Mouse (Mus musculus): ENCODE data around the gene Necab3. TPM values are rescaled to one million over a fixed set of nuclear protein-coding genes. Genes with fewer than 3 reads are reported as not detected.
A peak's percentile ranks its signal among the peaks of the same experiment; 100 is the strongest.

The Necab3 gene
- polyA plus RNA-seq, 1 experiment from 2014 or later: 3.9 TPM

GRCm38 (mm10) chr2:154586405-154586804, 27.7 kb upstream of the Necab3 start:
- H3K9me3 ChIP-seq: no peaks in the 10 kb centered on the region

GRCm38 (mm10) chr2:154584931-154585601, 26.4 kb upstream of the Necab3 start:
- no peaks in the 10 kb centered on the region for H3K27me3 ChIP-seq (ENCODE audit: poor library complexity, severe bottlenecking)
- H3K4me1 ChIP-seq: peaks cover 15% of the 10 kb centered on the region; the same call in 1 of the 2 replicates
- H3K9me3 ChIP-seq: no peaks in the 10 kb centered on the region
- H3K36me3 ChIP-seq (replicated peaks): no peaks in the 10 kb centered on the region; the same call in 1 of the 2 replicates
- H3K27ac ChIP-seq: peak overlapping the region; percentile 40; the same call in 1 of the 2 replicates
- H3K4me3 ChIP-seq: no peak overlapping the region
- 78% methylated on average over 17 of the region's 17 CpGs for WGBS
- DNase-seq (ENCODE audit: extremely low spot score, low spot score): no peak

More at GRCm38 (mm10) chr2:154586405-154586804, 27.7 kb upstream of the Necab3 start:
- WGBS: 70% methylated on average over 5 of the region's 5 CpGs
- DNase-seq (ENCODE audit: extremely low spot score, low spot score): no peak
- Histone ChIP-seq H3K27me3 (ENCODE audit: poor library complexity, severe bottlenecking) (no peaks in the 10 kb centered on the region), H3K36me3 (replicated peaks) (no peaks in the 10 kb centered on the region; the same call in 1 of the 2 replicates), H3K4me3 (no peak overlapping the region), H3K4me1 (peaks cover 15% of the 10 kb centered on the region; the same call in 1 of the 2 replicates), H3K27ac (no peak overlapping the region)

- no peaks in the 10 kb centered on the region for H3K9me3 ChIP-seq
- peak overlapping the region; percentile 40; the same call in 1 of the 2 replicates for H3K27ac ChIP-seq
- no peak overlapping the region for H3K4me3 ChIP-seq
- 80% methylated on average over 15 of the region's 15 CpGs for WGBS
- H3K36me3 ChIP-seq (replicated peaks): no peaks in the 10 kb centered on the region; the same call in 1 of the 2 replicates
- H3K27me3 ChIP-seq (ENCODE audit: poor library complexity, severe bottlenecking): no peaks in the 10 kb centered on the region
- peaks cover 15% of the 10 kb centered on the region; the same call in 1 of the 2 replicates for H3K4me1 ChIP-seq
- no peak for DNase-seq (ENCODE audit: extremely low spot score, low spot score)
Observed at GRCm38 (mm10) chr2:154583906-154584872, 25.5 kb upstream of the Necab3 start.

- WGBS: 88% methylated on average over 1 of the region's 1 CpGs
- no peaks in the 10 kb centered on the region for H3K9me3 ChIP-seq
- DNase-seq (ENCODE audit: extremely low spot score, low spot score): no peak
- H3K4me3 ChIP-seq: no peak overlapping the region
- H3K4me1 ChIP-seq: peaks cover 31% of the 10 kb centered on the region
- H3K27ac ChIP-seq: no peak overlapping the region
- no peaks in the 10 kb centered on the region for H3K27me3 ChIP-seq (ENCODE audit: poor library complexity, severe bottlenecking)
- no peaks in the 10 kb centered on the region for H3K36me3 ChIP-seq (replicated peaks)
Observed at GRCm38 (mm10) chr2:154581421-154581820, 22.7 kb upstream of the Necab3 start.

- WGBS: 90% methylated on average over 8 of the region's 8 CpGs
- Histone ChIP-seq H3K27ac (peak overlapping the region; percentile 21; the same call in 1 of the 2 replicates), H3K36me3 (replicated peaks) (no peaks in the 10 kb centered on the region)
Observed at GRCm38 (mm10) chr2:154580586-154580985, 21.9 kb upstream of the Necab3 start.

GRCm38 (mm10) chr2:154577744-154578067, 19.0 kb upstream of the Necab3 start:
- WGBS: 68% methylated on average over 6 of the region's 6 CpGs
- no peak for DNase-seq (ENCODE audit: extremely low spot score, low spot score)
- H3K36me3 ChIP-seq (replicated peaks): no peaks in the 10 kb centered on the region
- H3K4me1 ChIP-seq: peaks cover 20% of the 10 kb centered on the region
- no peaks in the 10 kb centered on the region for H3K9me3 ChIP-seq
- H3K27ac ChIP-seq: peak overlapping the region; percentile 83
- no peaks in the 10 kb centered on the region for H3K27me3 ChIP-seq (ENCODE audit: poor library complexity, severe bottlenecking)
- H3K4me3 ChIP-seq: no peak overlapping the region

More at GRCm38 (mm10) chr2:154580586-154580985, 21.9 kb upstream of the Necab3 start:
- no peaks in the 10 kb centered on the region for H3K9me3 ChIP-seq
- H3K27me3 ChIP-seq (ENCODE audit: poor library complexity, severe bottlenecking): no peaks in the 10 kb centered on the region
- DNase-seq (ENCODE audit: extremely low spot score, low spot score): no peak
- H3K4me3 ChIP-seq: no peak overlapping the region
- peaks cover 32% of the 10 kb centered on the region for H3K4me1 ChIP-seq

- Histone ChIP-seq H3K27ac (peak overlapping the region; percentile 83), H3K4me3 (peak overlapping the region; percentile 20; the same call in 1 of the 2 replicates), H3K36me3 (replicated peaks) (no peaks in the 10 kb centered on the region), H3K27me3 (ENCODE audit: poor library complexity, severe bottlenecking) (0 out of 2 replicates have a peak, but pooled peaks cover under 1% of the 10 kb centered on the region), H3K4me1 (peaks cover 20% of the 10 kb centered on the region), H3K9me3 (no peaks in the 10 kb centered on the region)
- peak; percentile 42 for DNase-seq (ENCODE audit: extremely low spot score, low spot score)
- WGBS: 39% methylated on average over 12 of the region's 12 CpGs
Observed at GRCm38 (mm10) chr2:154576876-154577743, 18.4 kb upstream of the Necab3 start.

GRCm38 (mm10) chr2:154574271-154574670, 15.6 kb upstream of the Necab3 start:
- whole genome bisulfite sequencing: 76% methylated on average over 7 of the region's 7 CpGs
- Histone ChIP-seq H3K27me3 (ENCODE audit: poor library complexity, severe bottlenecking) (peaks cover 10% of the 10 kb centered on the region; the same call in 1 of the 2 replicates), H3K4me1 (peaks cover 38% of the 10 kb centered on the region), H3K9me3 (no peaks in the 10 kb centered on the region), H3K36me3 (replicated peaks) (no peaks in the 10 kb centered on the region), H3K27ac (no peak overlapping the region), H3K4me3 (no peak overlapping the region)
- no peak for DNase-seq (ENCODE audit: extremely low spot score, low spot score)

GRCm38 (mm10) chr2:154572996-154573395, 14.3 kb upstream of the Necab3 start:
- Histone ChIP-seq H3K27me3 (ENCODE audit: poor library complexity, severe bottlenecking) (peaks cover 10% of the 10 kb centered on the region; the same call in 1 of the 2 replicates), H3K4me3 (no peak overlapping the region), H3K36me3 (replicated peaks) (peaks cover 1% of the 10 kb centered on the region), H3K4me1 (peaks cover 50% of the 10 kb centered on the region), H3K9me3 (no peaks in the 10 kb centered on the region), H3K27ac (no peak overlapping the region)
- 83% methylated on average over 3 of the region's 3 CpGs for WGBS
- DNase-seq (ENCODE audit: extremely low spot score, low spot score): no peak

- 88% methylated on average over 8 of the region's 8 CpGs for whole genome bisulfite sequencing
- Histone ChIP-seq H3K27me3 (ENCODE audit: poor library complexity, severe bottlenecking) (peaks cover 10% of the 10 kb centered on the region; the same call in 1 of the 2 replicates), H3K9me3 (no peaks in the 10 kb centered on the region), H3K36me3 (replicated peaks) (peaks cover 7% of the 10 kb centered on the region), H3K4me1 (peaks cover 50% of the 10 kb centered on the region), H3K27ac (no peak overlapping the region), H3K4me3 (no peak overlapping the region)
- DNase-seq (ENCODE audit: extremely low spot score, low spot score): no peak
Observed at GRCm38 (mm10) chr2:154571976-154572375, 13.3 kb upstream of the Necab3 start.

GRCm38 (mm10) chr2:154571266-154571665, 12.6 kb upstream of the Necab3 start:
- H3K9me3 ChIP-seq: no peaks in the 10 kb centered on the region
- WGBS: 90% methylated on average over 4 of the region's 4 CpGs
- 0 out of 2 replicates have a peak overlapping the region, but pooled peaks have one; percentile 98 for H3K27ac ChIP-seq
- H3K4me3 ChIP-seq: peak overlapping the region; percentile 88; the same call in 1 of the 2 replicates
- H3K4me1 ChIP-seq: peaks cover 50% of the 10 kb centered on the region
- no peak for DNase-seq (ENCODE audit: extremely low spot score, low spot score)
- H3K36me3 ChIP-seq (replicated peaks): peaks cover 7% of the 10 kb centered on the region
- H3K27me3 ChIP-seq (ENCODE audit: poor library complexity, severe bottlenecking): peaks cover 10% of the 10 kb centered on the region; the same call in 1 of the 2 replicates

GRCm38 (mm10) chr2:154570666-154571065, 12.0 kb upstream of the Necab3 start:
- 86% methylated on average over 4 of the region's 4 CpGs for WGBS
- Histone ChIP-seq H3K9me3 (no peaks in the 10 kb centered on the region), H3K27ac (peak overlapping the region; percentile 98), H3K4me3 (peak overlapping the region; percentile 88; the same call in 1 of the 2 replicates), H3K27me3 (ENCODE audit: poor library complexity, severe bottlenecking) (peaks cover 10% of the 10 kb centered on the region; the same call in 1 of the 2 replicates), H3K4me1 (peaks cover 53% of the 10 kb centered on the region), H3K36me3 (replicated peaks) (peaks cover 11% of the 10 kb centered on the region)
- DNase-seq (ENCODE audit: extremely low spot score, low spot score): no peak

Measured in forebrain, embryonic 10.5 days (tissue).